Mouse (Mus musculus) kidney, postnatal 10 days (tissue): ENCODE results near the gene Ash1l.
A peak's percentile ranks its signal among the peaks of the same experiment; 100 is the strongest.

Source experiments
- DNase-seq: peaks from one replicate; pipeline ENCODE4 v3.0.0; 2021; ENCODE audit warnings: mixed read lengths

Ash1l gene

DNA sequence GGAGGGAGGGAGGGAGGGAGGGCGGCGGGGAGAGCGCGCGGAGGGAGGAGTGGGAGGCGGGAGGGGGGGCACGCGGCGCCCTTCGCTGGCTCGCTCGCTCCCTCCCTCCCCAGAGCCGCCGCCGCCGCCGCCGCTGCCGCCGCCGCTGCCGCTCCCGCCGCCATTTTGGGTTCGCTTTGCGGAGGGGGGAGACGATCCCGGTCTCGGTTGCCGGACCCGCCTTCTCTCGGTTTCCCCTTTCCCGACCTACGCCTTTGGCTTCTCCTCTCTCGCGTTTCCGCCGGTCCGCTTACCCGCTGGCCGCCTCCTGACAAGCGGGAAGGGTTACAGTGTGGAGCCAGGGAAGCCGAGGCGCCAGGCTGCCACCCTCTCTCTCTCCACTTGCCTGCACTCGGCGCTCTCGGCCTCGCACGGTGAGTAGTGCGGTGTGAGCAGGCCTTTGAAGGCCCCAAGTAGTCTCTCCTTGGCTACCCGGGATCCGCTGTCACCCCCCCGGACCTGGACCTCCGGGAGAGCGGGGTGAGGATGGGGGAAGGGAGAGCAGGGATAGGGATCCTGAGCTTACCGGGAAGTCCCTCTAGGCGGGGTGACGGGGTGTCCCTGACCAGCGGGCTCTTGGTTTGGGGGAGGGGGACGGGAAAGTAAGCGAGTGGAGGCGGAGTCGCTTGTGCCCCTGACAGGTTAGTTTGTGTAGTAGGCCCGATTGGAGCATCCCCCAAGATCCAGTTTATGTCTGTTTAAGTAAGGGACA is at the start of gene Ash1l, which contains the start of gene Dap3:
TSS of gene Ash1l (plus strand) at position 47 of the 751 bp plus-strand sequence.
TSS of gene Dap3 (minus strand) at position 606 of the 751 bp plus-strand sequence.
- DNase-seq: peak; percentile 81

GRCm38 (mm10) chr3:88904803-88905202 is 45.6 kb upstream of the Ash1l start:
- no peak for DNase-seq

DNA sequence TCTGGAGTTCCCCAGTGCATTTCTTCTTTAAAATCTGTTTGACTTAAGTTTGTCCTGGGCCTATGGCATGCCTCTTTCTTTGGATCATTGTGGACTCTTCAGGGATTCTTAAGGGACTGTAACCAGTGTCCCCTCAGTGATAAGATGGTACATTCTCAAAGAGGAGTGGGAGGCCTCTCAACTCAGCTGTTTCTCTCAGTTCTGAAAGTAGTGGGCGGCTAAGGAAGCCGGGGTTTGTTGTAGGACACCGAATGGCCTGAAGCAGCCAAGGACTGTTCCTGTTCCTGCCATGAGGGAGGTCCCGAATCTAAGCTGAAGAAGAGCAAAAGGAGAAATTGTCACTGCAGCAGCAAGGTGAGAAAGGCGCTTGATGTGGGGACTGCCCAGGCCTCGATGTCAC is 45.2 kb upstream of the Ash1l start:
- no peak for DNase-seq

DNA sequence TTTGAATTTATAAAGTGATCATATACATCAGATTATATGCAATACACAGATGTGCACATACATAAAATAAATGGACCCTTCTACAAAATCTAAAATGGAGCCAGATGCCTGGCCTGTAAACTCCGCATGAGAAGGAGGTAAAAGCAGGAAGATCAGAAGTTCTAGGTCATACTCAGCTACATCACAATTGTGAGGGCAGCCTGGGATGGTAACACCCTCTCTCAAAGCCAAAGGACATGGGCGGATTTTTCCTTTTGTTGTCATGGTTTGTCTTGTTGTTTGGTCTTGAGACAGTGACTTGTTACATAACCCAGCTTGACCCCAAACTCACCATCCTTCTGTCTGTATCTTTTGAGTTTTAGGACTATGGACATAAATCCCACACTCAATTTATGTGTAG is 44.7 kb upstream of the Ash1l start:
- DNase-seq: no peak

GRCm38 (mm10) chr3:88906393-88907159 is 43.8 kb upstream of the Ash1l start:
- DNase-seq: no peak

DNA sequence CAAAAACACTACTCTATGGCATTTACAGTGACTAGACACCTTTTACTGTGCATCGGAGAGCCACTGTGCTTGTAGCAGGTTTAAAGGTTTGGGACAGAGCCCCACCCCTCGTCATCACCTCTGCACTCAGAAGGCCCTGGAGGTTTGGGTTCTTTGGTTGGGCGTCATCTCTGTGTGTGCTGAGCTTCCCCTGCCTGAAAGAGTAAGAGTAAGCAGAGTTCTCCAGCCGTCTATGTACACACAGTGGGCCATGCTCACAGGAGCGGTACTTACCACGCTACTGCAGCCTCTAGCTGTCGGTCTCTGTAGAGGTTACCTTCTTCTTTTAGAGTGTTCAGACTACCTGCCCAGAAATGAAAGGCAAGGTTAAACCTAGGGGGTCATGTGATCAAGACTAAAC is 37.8 kb upstream of the Ash1l start:
- no peak for DNase-seq

DNA sequence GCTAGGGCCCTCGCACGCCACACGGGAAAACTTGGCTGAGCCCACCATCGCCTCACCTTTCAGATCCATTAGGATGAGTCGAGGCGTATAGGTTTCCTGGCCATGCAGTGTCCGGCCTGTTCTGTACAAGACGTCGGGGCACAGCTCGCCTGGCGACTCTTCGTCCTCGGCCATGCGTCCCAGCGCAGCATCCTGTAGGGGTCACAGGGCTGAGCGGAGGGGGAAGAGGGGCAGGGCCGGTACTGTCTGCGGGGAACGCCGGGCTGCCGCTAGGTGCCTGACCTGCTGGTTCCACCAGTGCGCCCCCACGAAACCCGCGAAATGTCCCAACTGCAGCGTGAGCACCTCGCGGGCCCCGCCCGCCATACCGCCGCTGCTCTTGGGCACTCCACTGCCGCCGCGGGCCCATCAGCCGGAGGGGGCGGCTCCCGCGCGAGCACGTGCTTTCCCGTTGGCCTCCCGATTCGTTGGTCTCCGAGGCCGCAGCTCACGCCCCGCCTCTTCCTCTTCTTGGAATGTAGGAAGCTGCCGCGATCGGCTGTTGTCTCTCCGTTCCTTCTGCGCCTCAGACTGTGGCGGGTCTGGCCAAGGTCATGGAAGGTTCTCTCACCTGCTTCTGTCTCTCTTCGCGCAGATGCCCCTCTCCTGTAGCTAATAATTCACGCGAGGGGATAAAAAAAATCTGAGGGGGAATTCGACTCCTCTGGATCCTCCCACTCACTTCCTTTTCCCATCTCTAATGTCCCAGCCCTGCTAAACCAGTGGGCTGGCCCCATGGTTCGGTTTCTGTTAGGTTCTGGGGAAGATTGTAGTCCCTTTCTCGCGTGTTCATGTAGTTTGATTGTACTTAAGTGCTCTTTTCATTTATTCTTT is 36.7 kb upstream of the Ash1l start, which contains the start of gene Msto1:
TSS of gene Msto1 (minus strand) at position 489 of the 873 bp plus-strand sequence.
- peak; percentile 95 for DNase-seq

DNA sequence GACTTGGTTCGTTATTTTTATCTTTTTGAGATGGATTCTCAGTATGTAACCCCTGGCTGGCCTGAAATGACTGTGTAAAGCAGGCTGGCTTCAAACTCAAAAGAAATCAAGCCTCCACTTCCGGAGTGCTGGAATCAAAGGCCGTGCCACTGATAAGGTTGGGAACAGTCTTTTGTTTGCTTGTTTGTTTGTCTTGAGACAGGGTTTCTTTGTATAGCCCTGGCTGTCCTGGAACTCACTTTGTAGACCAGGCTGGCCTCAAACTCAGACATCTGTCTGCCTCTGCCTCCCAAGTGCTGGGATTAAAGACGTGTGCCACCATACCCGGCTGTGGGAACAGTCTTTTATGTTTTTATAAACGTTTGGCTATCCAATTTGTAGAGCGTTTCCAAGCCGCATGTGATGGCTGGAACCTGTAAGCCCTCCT is 36.0 kb upstream of the Ash1l start:
- no peak for DNase-seq

GRCm38 (mm10) chr3:88918981-88919380 is 31.4 kb upstream of the Ash1l start:
- peak; percentile 41 for DNase-seq

DNA sequence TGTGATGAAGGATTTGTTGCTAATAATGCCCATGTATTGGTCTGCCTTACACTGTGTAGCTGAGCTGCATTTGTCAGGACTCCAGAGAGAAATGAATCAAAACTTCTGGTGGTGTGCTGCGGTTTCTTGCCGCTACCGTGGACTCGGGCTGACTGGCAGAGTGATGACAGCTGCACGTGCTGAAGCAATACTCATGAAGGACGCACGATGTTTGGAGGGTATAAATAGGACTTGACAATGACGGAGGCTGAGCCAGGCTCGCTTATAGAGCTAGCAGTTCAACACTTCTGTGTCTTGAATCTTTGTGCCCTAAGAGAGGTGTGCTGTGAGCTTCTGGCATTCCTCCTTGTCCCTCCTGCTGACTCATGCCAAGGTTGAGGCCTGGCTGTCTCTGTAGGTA is 29.0 kb upstream of the Ash1l start:
- no peak for DNase-seq

DNA sequence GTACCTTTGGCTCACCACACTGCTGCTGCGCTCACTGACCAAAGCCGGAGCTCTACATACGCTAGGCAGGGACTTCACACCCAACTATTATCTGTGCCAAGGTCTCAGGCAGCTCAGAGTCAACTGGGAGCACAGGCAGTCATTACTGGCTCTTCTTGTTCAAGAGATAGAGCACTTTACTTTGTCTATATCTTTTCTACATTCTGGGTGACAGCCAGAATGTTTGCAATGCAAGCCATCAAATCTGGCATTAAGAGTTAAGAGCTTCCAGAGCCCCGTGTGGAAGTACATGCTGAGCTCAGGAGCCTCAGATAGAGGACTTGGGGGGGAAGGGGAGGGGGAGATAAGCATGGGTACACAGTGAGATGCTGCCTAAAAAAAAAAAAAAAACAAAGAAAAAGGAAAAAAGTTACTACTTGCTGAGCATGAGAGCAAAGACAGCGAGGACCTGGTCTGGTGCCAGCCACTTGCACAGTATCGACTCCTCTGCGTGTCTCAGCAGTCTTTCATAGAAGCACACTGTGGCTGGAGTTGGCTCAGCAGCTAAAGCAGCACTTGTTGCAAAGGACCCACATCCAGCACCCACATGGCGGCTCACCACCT is 26.3 kb upstream of the Ash1l start:
- peak; percentile 37 for DNase-seq

- no peak for DNase-seq
Measured at GRCm38 (mm10) chr3:88925651-88926050, 24.8 kb upstream of the Ash1l start.

DNA sequence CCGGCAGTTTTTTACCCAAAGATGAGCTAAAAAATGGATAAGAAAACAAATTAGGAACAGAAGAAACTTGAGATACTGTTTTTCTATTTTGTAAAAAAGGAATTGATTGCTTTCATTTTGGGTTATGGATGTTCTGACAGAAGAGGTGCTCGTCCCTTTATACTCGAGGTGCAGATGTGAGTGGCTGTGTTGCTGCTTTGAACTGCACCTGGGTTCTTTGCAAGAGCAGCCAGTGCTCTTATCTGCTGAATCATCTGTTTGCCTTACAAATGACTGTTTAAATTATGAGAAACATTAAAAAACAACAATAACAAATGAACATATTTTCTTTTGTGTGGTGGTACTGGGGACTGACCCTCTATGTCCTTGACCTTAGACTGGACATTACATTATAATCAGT is 20.9 kb upstream of the Ash1l start:
- no peak for DNase-seq

DNA sequence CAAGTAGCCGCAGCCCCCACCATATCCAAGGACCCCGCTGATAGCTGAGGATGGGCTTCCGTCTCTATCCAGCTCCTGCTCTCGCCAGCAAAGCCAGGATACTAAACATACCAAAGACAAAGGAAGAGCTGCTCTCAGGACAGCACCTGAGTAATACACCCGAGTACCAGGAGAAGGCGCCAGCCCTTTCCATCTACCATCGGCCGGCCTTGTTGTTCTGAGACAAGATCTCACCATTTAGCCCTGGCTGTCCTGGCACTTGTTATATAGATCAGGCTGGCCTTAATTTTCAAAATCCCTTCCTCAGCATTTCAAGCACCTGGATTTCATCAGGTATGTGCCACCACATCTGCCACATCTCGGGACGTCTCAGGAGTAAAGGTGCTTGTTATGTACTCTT is 11.4 kb upstream of the Ash1l start:
- DNase-seq: no peak

- no peak for DNase-seq
Measured at GRCm38 (mm10) chr3:88939749-88940148, 10.7 kb upstream of the Ash1l start.

DNA sequence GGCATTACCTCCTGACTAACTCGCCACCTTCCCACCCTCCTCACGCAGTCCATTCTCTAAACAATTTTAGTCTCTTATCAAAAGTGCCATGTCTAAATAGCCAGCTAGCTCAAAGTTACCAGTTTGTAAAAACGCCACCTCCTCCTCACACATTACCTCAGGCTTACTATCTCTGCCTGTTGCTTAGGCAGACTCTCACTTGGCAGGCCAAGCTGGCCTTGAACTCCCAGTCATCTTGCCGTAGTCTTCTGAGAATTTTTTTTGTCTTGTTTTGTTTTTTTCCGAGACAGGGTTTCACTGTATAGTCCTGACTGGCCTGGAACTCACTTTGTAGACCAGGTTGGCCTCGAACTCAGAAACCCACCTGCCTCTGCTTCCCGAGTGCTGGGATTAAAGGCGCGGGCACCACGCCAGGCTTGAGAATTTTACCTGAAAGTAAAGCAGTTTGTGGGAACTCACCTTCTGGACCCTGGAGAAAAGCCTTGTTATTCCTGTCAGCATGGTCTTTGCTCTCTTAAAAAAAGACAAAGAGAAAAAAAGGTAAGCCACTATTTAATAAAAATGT is 8.0 kb upstream of the Ash1l start:
- no peak for DNase-seq

- DNase-seq: no peak
Measured at GRCm38 (mm10) chr3:88944109-88944508, 6.3 kb upstream of the Ash1l start.

GRCm38 (mm10) chr3:88949786-88950575 is 441 bp upstream of the Ash1l start:
- DNase-seq: peak; percentile 96

DNA sequence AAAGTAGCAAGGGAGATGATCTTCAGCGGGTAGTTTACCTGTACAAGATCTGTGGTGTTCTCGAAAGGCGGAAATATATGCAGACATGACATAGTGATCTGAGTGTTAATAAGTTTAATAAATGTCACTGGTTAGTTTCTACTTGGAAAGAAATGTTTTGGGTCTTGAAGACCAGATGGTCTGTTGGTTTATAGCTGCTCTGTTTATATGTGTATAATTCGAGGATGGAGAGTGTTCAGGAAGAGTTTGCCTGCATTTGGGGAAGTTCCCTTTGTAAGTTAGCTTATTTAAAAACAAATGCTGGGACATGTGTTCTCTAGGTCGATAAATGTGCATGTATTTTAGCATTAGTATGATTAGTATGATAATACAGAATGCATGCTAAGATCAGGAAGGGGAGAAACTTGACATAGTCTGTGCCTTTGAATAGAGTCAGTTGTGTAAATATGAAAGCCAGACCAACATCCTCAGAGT is 942 bp downstream of the Ash1l start:
- no peak for DNase-seq

DNA sequence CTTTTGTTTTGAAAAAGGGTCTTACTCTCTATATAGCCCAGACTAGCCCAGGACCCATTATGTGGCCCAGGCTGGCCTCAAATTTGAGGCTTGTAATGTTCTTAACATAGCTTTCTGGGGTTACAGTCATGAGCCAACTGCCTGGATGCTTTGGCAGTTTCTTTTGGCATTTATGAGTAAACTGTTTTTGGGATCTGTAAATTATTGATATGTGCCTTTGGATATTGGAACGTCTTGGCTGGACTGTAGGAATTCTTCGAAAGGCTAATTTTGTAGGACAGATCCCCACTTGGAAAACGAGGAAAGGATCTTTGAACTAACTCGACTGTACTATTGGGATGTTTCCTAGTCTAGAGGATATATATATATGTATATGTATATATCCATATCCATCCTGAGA is 2.8 kb downstream of the Ash1l start:
- no peak for DNase-seq

GRCm38 (mm10) chr3:88953736-88954135 is 3.3 kb downstream of the Ash1l start:
- no peak for DNase-seq
